Mouse (Mus musculus) E14TG2a.4 (cell line): ENCODE measurements around the gene Ndel1.

Source experiments
- CTCF ChIP-seq: conservative IDR thresholded peaks from 2 replicates; pipeline ENCODE4 v1.5.1; 2014; ENCODE audit warnings: low read length
- POU5F1 ChIP-seq: IDR thresholded peaks from 2 replicates; pipeline ENCODE4 v1.6.1; 2014; ENCODE audit warnings: low read length, borderline replicate concordance

DNA sequence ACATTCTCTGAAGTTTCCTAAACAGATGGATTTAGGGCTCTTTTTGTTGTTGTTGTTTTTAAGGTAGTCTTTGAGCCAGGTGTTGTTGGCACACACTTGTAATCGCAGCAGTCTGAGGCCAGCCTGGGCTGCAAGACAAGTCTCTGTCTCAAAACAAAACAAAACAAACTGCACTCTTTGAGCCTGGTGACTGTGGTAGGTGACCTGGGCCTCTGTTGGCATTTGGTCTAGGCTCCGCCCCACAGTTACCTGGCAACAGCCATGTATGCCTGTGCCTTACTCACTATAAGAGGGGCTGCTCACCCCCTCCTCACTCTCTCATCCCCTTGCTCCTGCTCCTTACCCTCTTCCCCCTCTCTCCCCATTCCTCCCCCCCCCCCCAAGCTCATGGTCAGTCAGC, 9.4 kb downstream of the Ndel1 start:
- TF ChIP-seq POU5F1 (no peak), CTCF (no peak)
